Mouse (Mus musculus) thymus, postnatal 25 days (tissue): ENCODE measurements around the gene Mbd3.
A peak's percentile ranks its signal among the peaks of the same experiment; 100 is the strongest.

ENCODE experiments used
- DNase-seq: peaks from one replicate; pipeline ENCODE4 v3.0.0; 2022

Mbd3 gene

GRCm38 (mm10) chr10:80421651-80422472 lies 22.5 kb upstream of the Mbd3 start:
- no peak for DNase-seq

GRCm38 (mm10) chr10:80421208-80421607 lies 21.9 kb upstream of the Mbd3 start:
- DNase-seq: no peak

- no peak for DNase-seq
These were observed 21.4 kb upstream of the Mbd3 start for GRCm38 (mm10) chr10:80420729-80421128.

GRCm38 (mm10) chr10:80419419-80419818 lies 20.1 kb upstream of the Mbd3 start:
- no peak for DNase-seq

- no peak for DNase-seq
These were observed 19.0 kb upstream of the Mbd3 start for GRCm38 (mm10) chr10:80418311-80418710.

GRCm38 (mm10) chr10:80417841-80418240 lies 18.5 kb upstream of the Mbd3 start:
- no peak for DNase-seq

- no peak for DNase-seq
These were observed 18.0 kb upstream of the Mbd3 start for GRCm38 (mm10) chr10:80417371-80417770.

- no peak for DNase-seq
These were observed 16.2 kb upstream of the Mbd3 start for GRCm38 (mm10) chr10:80415566-80415965.

GRCm38 (mm10) chr10:80412656-80413541 lies 13.5 kb upstream of the Mbd3 start:
- no peak for DNase-seq

GRCm38 (mm10) chr10:80407924-80408323 lies 8.6 kb upstream of the Mbd3 start:
- no peak for DNase-seq

GRCm38 (mm10) chr10:80406684-80407501 lies 7.5 kb upstream of the Mbd3 start, which contains the start of gene Uqcr11:
Gene Uqcr11, minus strand, starts transcription at chr10:80406830.
- DNase-seq: peak; percentile 91

GRCm38 (mm10) chr10:80405481-80406173 lies 6.3 kb upstream of the Mbd3 start:
- peak; percentile 38 for DNase-seq

GRCm38 (mm10) chr10:80403044-80403692 lies 3.8 kb upstream of the Mbd3 start:
- peak; percentile 40 for DNase-seq

GRCm38 (mm10) chr10:80400704-80401161 lies 1.4 kb upstream of the Mbd3 start:
- no peak for DNase-seq

- no peak for DNase-seq
These were observed 788 bp upstream of the Mbd3 start for GRCm38 (mm10) chr10:80399973-80400703.

GRCm38 (mm10) chr10:80398719-80399190 lies 595 bp downstream of the Mbd3 start:
- DNase-seq: peak; percentile 96

- DNase-seq: no peak
These were observed 1.2 kb downstream of the Mbd3 start for GRCm38 (mm10) chr10:80398174-80398535.

GRCm38 (mm10) chr10:80397524-80398173 lies 1.7 kb downstream of the Mbd3 start:
- DNase-seq: no peak

GRCm38 (mm10) chr10:80396822-80397523 lies 2.4 kb downstream of the Mbd3 start:
- DNase-seq: no peak
